Mouse (Mus musculus): ENCODE data around the gene Micu2.
A peak's percentile ranks its signal among the peaks of the same experiment; 100 is the strongest.

Gene Micu2

DNA sequence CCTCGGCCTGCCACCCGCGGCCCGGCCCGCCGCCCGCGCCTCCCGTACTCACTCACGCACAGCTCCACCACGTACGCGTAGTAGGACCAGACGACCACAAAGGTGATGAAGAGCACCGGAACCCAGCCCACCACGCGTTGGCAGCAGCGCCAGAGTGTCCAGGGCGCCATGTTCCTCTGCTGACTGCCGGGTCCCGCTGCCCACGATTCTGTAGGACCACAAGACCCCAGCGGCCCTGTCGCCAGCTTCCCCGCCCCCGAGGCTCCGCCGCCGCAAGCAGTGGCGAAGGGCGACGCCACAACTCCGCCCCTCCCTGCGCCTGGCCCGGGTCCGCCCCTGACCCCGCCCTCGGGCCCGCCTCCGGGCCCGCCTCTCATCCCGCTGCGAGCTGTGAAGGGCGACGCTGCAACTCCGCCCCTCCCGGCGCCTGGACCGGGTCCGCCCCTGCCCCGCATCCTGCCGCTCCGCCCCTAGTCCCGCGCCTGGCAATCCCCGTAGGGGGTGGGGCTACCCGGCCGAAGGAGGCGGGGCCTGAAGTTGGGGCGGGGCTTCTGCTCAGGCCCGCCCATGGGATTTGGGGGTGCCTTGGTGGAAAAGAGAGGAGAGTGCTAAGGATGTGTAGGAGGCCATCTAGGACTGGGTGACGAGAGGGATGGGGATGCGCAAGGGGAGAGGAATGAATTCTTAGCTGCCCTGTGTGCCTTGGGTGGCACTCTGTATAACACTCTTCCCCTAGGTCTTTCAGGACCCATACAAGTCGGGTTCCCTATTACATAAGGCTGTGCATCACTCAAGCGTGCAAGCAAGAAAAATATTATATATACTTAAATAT is 108.8 kb downstream of the Micu2 start, which contains the start of gene Zdhhc20:
Gene Zdhhc20 (minus strand): TSS at position 266 of the 832 bp plus-strand sequence.
- peak; percentile 96 for DNase-seq (ENCODE audit: low read depth, low spot score)
- Histone ChIP-seq H3K36me3 (ENCODE audit: control insufficient read depth, insufficient read depth, low read length, poor library complexity, severe bottlenecking) (no peaks in the 10 kb centered on the region), H3K27me3 (ENCODE audit: control insufficient read depth, insufficient read depth, low read length, poor library complexity, severe bottlenecking) (no peaks in the 10 kb centered on the region)

DNA sequence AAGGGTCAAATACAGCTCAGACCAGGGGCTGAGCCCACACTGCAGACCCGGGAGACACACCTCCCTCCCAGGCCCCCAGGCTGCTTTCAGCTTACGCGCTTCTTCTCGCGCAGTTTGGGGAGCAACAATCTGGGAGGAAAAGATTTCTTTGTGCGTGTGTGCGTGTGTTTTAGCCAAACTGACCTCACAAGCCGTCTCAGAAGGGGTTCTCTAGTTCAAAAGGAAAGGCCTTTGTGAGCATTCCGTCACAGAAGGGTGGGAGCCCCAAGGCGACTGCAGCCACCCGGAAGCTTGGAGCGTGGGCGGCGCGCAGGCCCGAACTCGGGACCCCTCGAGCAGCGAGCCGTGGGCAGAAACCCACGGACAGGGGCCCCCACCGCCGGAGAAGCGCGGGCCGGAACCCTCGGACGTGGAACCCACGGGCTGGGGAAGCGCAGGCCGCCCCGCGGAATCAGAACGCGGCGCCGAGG is 109.5 kb downstream of the Micu2 start:
- H3K27me3 ChIP-seq (ENCODE audit: control insufficient read depth, insufficient read depth, low read length, poor library complexity, severe bottlenecking): no peaks in the 10 kb centered on the region
- H3K36me3 ChIP-seq (ENCODE audit: control insufficient read depth, insufficient read depth, low read length, poor library complexity, severe bottlenecking): no peaks in the 10 kb centered on the region
- peak; percentile 54 for DNase-seq (ENCODE audit: low read depth, low spot score)

DNA sequence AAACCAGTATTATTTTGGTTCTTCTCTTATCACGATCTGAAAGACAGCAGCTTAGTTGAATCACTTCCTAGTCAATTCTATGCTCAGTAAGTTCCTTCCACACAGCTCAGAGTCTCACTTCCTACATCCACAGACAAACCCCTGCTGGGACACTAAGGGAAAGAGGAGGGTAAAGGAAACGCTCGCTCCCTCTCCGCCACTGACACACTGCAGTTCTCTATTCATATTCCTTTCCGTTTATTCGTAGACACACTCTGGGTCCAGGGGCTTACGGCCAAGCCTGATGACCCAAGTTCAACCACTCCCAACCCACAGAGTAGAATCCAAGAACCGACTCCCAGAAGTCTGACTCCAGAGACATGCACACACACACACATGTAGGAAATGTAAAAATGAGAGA is 111.9 kb downstream of the Micu2 start:
- DNase-seq (ENCODE audit: low read depth, low spot score): no peak
- Histone ChIP-seq H3K36me3 (ENCODE audit: control insufficient read depth, insufficient read depth, low read length, poor library complexity, severe bottlenecking) (no peaks in the 10 kb centered on the region), H3K27me3 (ENCODE audit: control insufficient read depth, insufficient read depth, low read length, poor library complexity, severe bottlenecking) (no peaks in the 10 kb centered on the region)

DNA sequence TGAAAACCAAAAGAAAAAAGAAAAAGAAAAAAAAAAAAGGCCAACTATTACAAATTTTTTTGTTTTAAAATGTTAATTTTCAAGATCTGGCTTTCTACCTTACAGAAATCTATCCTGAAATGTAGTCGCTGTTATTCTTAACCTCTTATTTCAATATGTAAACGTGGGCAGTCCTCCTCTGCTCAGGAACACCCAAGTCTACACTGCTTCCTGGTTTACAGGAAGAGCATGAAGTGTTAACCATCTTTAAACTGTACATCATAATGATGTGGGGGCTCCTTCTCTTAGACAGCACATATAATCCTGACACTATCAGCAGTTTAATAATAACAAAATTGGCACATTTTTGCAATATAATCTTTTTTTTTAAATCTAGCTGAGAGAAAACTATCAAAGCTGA is 113.0 kb downstream of the Micu2 start:
- no peak for DNase-seq (ENCODE audit: low read depth, low spot score)
- H3K36me3 ChIP-seq (ENCODE audit: control insufficient read depth, insufficient read depth, low read length, poor library complexity, severe bottlenecking): no peaks in the 10 kb centered on the region
- H3K27me3 ChIP-seq (ENCODE audit: control insufficient read depth, insufficient read depth, low read length, poor library complexity, severe bottlenecking): no peaks in the 10 kb centered on the region

DNA sequence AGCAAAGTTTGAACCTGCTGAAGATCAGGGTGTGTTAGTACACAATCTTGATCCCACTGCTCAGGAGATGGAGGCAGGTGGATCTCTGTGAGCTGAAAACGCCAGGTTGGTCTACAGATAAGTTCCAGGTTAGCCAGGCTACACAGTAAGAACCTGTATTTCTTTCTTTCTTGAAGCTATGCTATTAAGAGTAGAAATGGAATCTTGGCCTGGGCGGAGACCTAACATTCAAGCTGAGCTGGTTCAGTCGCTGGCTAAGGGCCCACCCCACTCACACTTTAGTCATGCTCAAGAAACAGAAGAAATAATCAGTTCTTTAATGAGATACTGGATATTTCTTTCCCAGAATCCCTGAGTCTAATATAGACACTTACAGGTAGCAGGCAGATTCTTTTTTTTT is 115.7 kb downstream of the Micu2 start:
- no peak for DNase-seq (ENCODE audit: low read depth, low spot score)
- H3K36me3 ChIP-seq (ENCODE audit: control insufficient read depth, insufficient read depth, low read length, poor library complexity, severe bottlenecking): no peaks in the 10 kb centered on the region
- no peaks in the 10 kb centered on the region for H3K27me3 ChIP-seq (ENCODE audit: control insufficient read depth, insufficient read depth, low read length, poor library complexity, severe bottlenecking)

DNA sequence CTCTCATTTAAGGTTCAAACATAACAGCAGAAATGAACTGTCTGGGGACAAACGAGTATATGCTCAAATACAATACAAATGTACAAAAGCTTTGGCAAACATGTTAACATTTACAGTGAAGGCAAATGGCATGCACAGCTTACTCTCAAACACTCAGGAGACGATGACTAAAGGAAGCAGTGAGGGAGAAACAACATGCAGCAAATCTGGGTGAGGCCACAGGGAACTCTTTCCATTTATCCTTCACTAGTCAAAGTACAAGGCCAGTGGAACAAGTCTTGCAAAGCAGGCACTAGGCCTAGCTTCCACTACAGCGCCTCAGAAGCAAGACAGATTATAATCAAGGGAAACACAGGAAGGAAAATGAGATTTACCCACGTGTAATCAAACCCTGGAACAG is 116.3 kb downstream of the Micu2 start:
- DNase-seq (ENCODE audit: low read depth, low spot score): no peak
- H3K27me3 ChIP-seq (ENCODE audit: control insufficient read depth, insufficient read depth, low read length, poor library complexity, severe bottlenecking): no peaks in the 10 kb centered on the region

DNA sequence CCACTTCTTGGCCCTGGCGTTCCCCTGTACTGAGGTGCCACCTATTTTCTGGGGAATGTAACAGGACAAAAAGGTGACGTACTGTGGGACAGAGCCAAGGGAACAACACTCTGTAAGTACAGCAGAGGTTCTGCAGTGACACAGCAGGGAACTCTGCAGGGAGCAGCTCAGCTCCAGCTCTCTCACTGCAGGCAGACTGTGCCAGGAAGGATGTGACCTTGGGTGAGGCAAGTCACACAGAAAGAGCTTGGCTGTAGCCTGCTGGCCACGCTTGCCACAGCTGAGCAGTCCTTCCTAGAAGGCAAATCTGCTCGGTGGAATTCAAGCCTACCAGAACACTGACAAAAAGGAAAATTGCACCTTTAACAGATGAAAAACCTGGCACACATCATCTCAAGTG is 117.3 kb downstream of the Micu2 start:
- no peak for DNase-seq (ENCODE audit: low read depth, low spot score)
- no peaks in the 10 kb centered on the region for H3K36me3 ChIP-seq (ENCODE audit: control insufficient read depth, insufficient read depth, low read length, poor library complexity, severe bottlenecking)
- no peaks in the 10 kb centered on the region for H3K27me3 ChIP-seq (ENCODE audit: control insufficient read depth, insufficient read depth, low read length, poor library complexity, severe bottlenecking)

More for the DNA sequence above, 116.3 kb downstream of the Micu2 start:
- no peaks in the 10 kb centered on the region for H3K36me3 ChIP-seq (ENCODE audit: control insufficient read depth, insufficient read depth, low read length, poor library complexity, severe bottlenecking)

DNA sequence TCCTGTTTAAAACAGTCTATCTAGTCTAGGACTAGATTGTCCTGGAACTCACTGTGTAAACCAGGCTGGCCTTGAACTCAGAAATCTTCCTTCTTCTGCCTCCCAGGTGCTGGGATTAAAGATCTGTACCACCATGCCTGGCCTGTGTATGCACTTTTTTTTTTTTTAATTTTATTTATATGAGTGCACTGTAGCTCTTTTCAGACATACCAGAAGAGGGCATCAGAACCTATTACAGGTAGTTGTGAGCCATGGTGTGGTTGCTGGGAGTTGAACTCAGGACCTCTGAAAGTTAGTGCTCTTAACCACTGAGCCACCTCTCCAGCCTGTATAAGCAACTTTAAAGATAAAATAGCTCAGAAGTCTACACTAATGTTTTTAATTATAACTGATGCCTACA is 118.0 kb downstream of the Micu2 start:
- H3K36me3 ChIP-seq (ENCODE audit: control insufficient read depth, insufficient read depth, low read length, poor library complexity, severe bottlenecking): no peaks in the 10 kb centered on the region
- H3K27me3 ChIP-seq (ENCODE audit: control insufficient read depth, insufficient read depth, low read length, poor library complexity, severe bottlenecking): no peaks in the 10 kb centered on the region
- peak; percentile 39 for DNase-seq (ENCODE audit: low read depth, low spot score)

DNA sequence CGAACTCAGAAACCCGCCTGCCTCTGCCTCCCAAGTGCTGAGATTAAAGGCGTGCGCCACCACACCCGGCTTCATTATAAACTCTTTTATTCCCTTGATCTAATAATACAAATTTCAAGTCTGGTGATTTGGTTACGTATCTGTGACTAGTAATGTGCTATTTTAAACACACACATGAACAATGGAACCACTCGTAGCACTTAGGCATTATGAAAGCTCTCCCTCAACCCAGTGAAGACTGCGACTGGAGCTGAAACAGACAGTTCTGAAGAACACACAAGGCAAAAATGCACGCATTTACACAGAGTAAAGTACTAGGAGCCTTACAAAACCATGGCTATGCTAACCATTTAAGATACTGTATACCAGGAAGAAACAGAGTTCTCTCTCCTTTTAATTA is 121.1 kb downstream of the Micu2 start:
- Histone ChIP-seq H3K27me3 (ENCODE audit: control insufficient read depth, insufficient read depth, low read length, poor library complexity, severe bottlenecking) (no peaks in the 10 kb centered on the region), H3K36me3 (ENCODE audit: control insufficient read depth, insufficient read depth, low read length, poor library complexity, severe bottlenecking) (peaks cover 5% of the 10 kb centered on the region; the same call in 1 of the 2 replicates)
- DNase-seq (ENCODE audit: low read depth, low spot score): no peak

DNA sequence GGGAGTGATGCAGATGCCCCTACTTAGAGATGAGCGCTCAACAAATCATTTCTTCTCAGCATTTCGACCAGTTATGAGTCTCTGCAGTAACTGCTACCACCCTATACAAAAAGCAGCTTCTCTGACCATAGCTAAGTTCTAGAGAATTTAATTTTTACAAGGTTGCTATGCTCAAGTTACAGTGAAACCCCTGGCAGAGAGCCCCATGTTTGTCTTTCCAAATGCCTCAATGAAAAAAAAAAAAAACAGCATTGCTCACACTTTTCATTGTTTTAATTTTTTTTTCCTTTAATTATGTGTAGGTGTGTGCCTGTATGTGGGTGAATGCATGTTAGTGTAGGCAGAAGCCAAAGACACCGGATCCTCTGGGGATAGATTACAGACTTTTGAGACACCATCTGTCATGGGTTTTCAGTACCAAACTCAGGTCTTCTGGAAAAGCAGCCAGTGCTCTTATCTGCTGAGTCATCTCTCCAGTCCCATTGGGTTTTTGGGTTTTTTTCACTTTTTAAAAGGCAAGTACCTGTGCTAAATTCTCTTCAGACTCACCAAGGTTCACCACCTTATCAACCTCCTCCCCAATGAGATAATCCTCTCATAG is 132.3 kb downstream of the Micu2 start:
- H3K27me3 ChIP-seq (ENCODE audit: control insufficient read depth, insufficient read depth, low read length, poor library complexity, severe bottlenecking): no peaks in the 10 kb centered on the region
- H3K36me3 ChIP-seq (ENCODE audit: control insufficient read depth, insufficient read depth, low read length, poor library complexity, severe bottlenecking): peaks cover 10% of the 10 kb centered on the region; the same call in 1 of the 2 replicates
- no peak for DNase-seq (ENCODE audit: low read depth, low spot score)
